Mouse (Mus musculus): ENCODE data around the gene Mss51. TPM values are rescaled to one million over a fixed set of nuclear protein-coding genes. Genes with fewer than 3 reads are reported as not detected.

The Mss51 gene
- 1.4 TPM in 1 of 2 replicates, not detected in the other for total RNA-seq (2017)

DNA sequence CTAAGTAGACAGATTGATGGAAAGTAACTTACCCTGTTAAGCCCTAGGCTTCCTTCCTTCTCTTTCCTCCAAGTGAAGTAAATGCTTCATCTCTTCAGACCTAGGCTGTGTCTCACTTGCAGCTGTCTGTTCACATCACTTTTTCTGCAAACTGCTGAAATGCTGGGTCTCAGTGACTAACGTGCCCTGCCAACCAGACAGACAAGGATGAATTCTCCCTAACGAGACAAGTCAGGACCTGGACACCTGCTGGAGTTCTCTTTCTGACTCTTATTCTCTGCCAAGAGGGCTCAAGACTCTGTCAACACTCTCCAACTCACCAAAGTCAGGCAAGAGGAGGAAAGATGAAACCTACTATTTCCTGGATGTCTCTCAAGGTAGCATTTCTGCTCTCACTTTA is at the start of gene Mss51:
Gene Mss51 (minus strand): TSS at position 299 of the 400 bp plus-strand sequence.
- no peak for ATAC-seq (replicated peaks in 1 of 2; ENCODE audit: insufficient read depth in 1 of 2, low FRiP score in 2 of 2, low TSS enrichment in 1 of 2, low read depth in 1 of 2, poor library complexity in 2 of 2, severe bottlenecking in 2 of 2)

DNA sequence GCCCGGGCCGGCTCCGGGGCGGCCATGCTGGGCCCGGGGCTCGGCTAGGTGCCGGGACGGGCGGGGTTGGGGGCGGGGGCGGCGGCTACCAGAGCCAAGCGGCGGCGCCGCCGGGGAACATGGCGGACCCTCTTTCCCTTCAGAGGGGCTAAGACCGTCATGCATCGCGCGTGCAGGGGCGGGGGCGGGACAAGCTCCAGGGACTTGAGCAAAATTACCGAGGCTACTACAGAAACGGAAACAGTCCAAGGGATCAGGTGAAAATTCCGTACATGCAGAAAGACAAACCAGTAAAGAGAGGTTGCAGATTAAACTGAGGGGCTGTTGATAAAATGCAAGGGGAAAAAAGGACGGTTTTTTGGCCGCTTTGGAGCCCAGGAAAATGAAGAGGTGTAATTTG is 49.7 kb upstream of the Mss51 start, which contains the start of gene Ppp3cb:
Gene Ppp3cb (minus strand): TSS at position 159 of the 400 bp plus-strand sequence.
- peak; percentile 84 to 91 for ATAC-seq (replicated peaks in 1 of 2; ENCODE audit: insufficient read depth in 1 of 2, low FRiP score in 2 of 2, low TSS enrichment in 1 of 2, low read depth in 1 of 2, poor library complexity in 2 of 2, severe bottlenecking in 2 of 2)

DNA sequence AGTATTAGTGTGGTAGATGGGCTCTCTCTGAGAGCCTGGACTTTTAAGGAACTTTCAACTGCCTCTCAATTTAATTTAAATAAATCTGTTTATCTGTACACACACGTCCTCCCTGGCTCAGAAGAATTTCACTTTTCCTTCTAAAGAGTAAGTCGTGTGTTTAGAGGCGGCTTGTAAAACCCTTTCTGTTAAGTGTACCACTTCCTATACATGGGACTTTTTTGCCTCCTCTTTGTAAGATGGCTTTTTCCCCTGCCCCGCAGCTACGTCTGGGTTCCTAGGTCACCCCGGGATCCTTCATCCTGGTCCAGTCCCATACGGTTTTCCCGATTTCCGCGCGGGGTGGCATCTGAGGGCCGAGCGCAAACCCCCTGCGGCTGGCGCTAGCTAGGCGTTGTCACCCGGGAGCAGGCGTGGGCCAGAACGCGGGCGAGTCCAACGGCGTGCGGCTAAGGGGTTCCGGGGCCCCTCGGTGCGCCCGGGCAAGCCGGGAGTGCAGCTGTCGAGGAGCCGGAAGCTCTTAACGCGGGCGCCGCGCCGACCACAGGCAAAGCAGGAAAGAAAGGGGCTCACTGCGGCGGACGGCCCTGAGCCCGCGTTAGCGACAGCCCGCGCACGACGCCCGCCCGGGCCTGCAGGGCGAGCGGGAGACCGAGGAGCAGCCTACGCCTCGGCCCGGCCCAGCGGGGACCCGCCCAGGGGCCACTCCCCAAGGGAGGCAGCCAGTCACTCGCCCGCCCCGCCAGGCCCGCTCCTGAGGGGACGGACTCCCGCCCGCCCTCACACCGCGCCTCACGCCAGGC is 49.0 kb upstream of the Mss51 start:
- peak; percentile 79 to 86 for ATAC-seq (replicated peaks in 1 of 2; ENCODE audit: insufficient read depth in 1 of 2, low FRiP score in 2 of 2, low TSS enrichment in 1 of 2, low read depth in 1 of 2, poor library complexity in 2 of 2, severe bottlenecking in 2 of 2)

DNA sequence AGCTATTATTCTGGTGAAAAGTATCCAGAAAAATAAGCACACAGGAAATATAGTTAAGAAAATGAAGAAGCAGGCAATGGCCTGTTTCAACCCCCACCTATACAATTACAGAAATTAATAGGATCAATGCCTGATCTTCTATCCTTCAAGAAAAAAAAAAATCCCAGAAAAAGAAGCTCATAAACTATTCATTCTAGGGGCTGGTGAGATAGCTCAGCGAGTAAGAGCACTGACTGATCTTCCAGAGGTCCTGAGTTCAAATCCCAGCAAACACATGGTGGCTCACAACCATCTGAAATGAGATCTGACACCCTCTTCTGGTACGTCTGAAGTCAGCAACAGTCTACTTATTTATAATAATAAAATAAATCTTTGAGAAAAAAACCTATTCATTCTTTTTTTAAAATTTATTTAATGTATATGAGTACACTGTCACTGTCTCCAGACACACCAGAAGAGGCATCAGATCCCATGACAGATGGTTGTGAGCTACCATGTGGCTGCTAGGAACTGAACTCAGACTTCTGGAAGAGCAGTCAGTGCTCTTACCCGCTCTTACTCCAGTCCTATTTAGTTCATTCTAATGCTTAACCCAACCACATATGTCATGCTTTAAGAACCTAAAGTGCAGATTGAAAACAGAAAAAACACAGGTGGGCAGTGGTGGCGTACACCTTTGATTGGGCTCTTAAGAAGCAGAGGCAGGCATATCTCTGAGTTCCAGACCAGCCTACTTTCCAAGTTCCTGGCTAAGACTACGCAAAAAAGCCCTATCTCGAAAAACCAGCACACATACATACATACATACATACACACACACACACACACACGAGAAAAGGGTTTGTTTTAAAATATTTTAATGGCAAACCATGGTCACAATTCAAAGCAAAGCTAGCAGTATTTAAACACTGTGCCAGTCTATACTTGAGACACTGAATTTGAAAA is 48.0 kb upstream of the Mss51 start:
- ATAC-seq (replicated peaks in 1 of 2; ENCODE audit: insufficient read depth in 1 of 2, low FRiP score in 2 of 2, low TSS enrichment in 1 of 2, low read depth in 1 of 2, poor library complexity in 2 of 2, severe bottlenecking in 2 of 2) = no peak

- ATAC-seq (replicated peaks in 1 of 2; ENCODE audit: insufficient read depth in 1 of 2, low FRiP score in 2 of 2, low TSS enrichment in 1 of 2, low read depth in 1 of 2, poor library complexity in 2 of 2, severe bottlenecking in 2 of 2) = no peak
Observed at GRCm38 (mm10) chr14:20529643-20530042, 32.9 kb upstream of the Mss51 start.

DNA sequence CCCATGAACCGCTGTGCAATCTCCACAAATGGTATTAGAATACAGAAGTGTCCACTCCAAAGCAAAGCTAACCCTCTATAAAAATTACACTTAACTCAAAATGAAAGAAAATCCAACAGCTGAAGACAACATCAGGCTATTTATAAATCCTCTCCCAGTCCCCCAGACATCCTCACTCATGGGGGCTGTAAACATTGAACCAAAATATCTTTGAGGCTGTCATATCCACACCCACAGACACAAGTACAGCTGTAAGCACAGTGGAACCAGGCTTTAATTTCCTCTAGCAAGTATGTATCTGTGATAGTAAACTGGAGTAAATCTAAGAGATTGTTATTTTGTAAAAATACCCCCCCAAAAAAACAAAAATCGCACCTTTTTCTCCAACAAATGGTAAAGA is 23.5 kb upstream of the Mss51 start:
- ATAC-seq (replicated peaks in 1 of 2; ENCODE audit: insufficient read depth in 1 of 2, low FRiP score in 2 of 2, low TSS enrichment in 1 of 2, low read depth in 1 of 2, poor library complexity in 2 of 2, severe bottlenecking in 2 of 2) = no peak

DNA sequence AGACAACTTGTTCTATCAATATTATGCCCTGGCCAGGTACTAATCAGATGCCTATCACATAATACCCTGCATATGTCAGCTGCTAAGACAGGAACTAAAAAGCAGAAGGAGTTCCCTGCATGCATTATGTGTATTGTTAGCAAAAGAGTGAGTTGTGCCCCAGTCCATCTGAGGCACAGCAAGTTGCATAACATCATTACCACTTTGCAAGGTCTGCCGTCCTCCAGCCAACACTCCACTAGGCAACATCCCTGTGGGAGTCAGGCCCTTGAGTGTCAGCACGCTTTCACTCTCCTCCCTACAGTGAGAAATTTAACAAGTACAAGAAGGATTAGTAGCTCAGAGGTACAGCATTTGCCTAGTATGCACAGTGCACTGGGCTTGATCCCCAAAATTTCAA is 11.7 kb upstream of the Mss51 start:
- no peak for ATAC-seq (replicated peaks in 1 of 2; ENCODE audit: insufficient read depth in 1 of 2, low FRiP score in 2 of 2, low TSS enrichment in 1 of 2, low read depth in 1 of 2, poor library complexity in 2 of 2, severe bottlenecking in 2 of 2)

GRCm38 (mm10) chr14:20502966-20503365 is 6.3 kb upstream of the Mss51 start:
- ATAC-seq (replicated peaks in 1 of 2; ENCODE audit: insufficient read depth in 1 of 2, low FRiP score in 2 of 2, low TSS enrichment in 1 of 2, low read depth in 1 of 2, poor library complexity in 2 of 2, severe bottlenecking in 2 of 2) = peak; percentile 66 to 73

DNA sequence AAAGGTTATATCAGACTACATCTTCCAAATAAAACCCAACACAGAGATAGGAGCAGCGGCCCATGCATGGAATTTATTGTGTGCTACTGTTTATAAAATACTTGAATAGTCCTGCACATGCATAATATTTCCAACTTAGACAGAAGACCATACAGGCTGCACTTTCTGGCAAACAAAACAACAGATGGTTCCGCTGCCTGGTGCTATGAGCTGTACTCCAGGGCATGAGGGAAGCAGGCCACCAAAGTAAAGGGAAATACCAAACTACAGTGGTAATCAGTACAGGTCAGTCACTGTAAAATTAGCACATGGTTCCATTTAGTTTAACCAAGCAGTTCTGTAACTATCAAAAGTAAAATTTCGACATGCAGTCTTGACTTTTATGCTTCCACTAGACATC is 3.3 kb upstream of the Mss51 start:
- ATAC-seq (replicated peaks in 1 of 2; ENCODE audit: insufficient read depth in 1 of 2, low FRiP score in 2 of 2, low TSS enrichment in 1 of 2, low read depth in 1 of 2, poor library complexity in 2 of 2, severe bottlenecking in 2 of 2) = no peak

GRCm38 (mm10) chr14:20486031-20486430 is 10.7 kb downstream of the Mss51 start:
- ATAC-seq (replicated peaks in 1 of 2; ENCODE audit: insufficient read depth in 1 of 2, low FRiP score in 2 of 2, low TSS enrichment in 1 of 2, low read depth in 1 of 2, poor library complexity in 2 of 2, severe bottlenecking in 2 of 2) = no peak

DNA sequence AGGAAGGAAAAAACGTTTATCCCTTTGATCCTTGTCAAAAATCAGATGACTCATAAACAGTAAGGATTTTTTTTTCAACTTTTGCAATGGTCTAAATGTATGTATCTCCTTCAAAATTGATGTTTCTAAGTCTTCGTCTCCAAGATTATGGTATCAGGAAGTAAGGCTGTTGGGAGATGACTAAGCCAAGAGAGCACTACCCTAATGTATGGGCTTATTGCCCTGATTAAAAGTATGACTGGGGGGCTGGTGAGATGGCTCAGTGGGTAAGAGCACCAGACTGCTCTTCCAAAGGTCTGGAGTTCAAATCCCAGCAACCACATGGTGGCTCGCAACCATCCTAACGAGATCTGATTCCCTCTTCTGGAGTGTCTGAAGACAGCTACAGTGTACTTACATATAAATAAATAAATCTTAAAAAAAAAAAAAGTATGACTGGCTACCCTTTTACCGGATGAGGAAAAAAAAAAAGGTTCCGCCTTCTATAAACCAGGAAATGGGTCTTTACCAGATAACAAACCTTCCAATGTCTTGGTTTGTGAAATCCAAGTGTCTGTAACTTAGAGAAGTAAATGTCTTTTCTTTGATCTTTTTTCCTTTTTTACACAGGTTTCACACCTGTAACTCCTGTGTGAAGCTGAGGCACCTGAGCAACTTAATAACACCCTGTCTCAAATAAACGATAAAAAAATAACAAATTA is 14.5 kb downstream of the Mss51 start:
- ATAC-seq (replicated peaks in 1 of 2; ENCODE audit: insufficient read depth in 1 of 2, low FRiP score in 2 of 2, low TSS enrichment in 1 of 2, low read depth in 1 of 2, poor library complexity in 2 of 2, severe bottlenecking in 2 of 2) = no peak

- no peak for ATAC-seq (replicated peaks in 1 of 2; ENCODE audit: insufficient read depth in 1 of 2, low FRiP score in 2 of 2, low TSS enrichment in 1 of 2, low read depth in 1 of 2, poor library complexity in 2 of 2, severe bottlenecking in 2 of 2)
Observed at GRCm38 (mm10) chr14:20481211-20481610, 15.5 kb downstream of the Mss51 start.

GRCm38 (mm10) chr14:20480195-20480579 is 16.5 kb downstream of the Mss51 start:
- no peak for ATAC-seq (replicated peaks in 1 of 2; ENCODE audit: insufficient read depth in 1 of 2, low FRiP score in 2 of 2, low TSS enrichment in 1 of 2, low read depth in 1 of 2, poor library complexity in 2 of 2, severe bottlenecking in 2 of 2)

DNA sequence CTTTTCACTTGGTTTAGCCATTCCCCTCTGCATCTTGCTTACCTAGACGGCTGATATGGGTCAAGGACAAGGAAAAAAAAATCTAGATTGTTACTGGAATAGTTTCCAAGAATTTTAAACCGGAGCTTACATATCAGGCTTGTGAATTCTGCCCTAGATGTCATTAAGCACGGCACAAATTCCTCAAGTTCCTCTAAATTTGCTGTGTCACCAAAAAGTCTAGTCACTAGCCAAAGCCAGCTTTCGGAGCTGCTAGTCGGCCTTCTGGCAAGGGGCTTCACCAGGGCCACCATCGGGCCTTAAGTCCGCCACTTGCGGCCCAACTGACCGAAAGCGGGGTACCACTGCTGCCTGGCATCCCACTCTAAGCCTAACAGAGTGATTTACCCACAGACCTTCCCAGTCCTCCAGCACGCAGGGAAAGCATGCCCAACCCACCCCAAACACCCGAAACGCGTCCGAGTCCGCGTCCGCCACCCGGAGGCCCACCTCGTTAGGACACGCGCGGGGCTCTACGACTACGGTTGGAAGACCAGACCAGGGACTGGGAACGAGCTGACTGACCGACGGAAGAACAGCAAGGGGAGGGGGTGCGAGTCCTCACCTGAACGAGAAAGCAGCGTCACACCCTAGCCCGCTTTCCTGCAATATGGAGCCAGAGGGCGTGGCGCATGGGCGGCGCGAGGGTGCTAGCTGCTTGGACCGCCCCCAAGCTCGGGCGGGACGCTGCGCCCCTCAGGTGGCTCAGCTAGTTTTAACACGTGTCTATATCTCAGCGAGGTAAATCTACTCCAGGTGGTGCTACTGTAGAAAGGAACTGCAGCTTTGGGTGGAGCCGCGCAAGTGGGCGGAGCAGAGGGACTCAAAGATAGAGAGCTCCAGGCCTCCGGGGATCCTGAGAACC is 17.2 kb downstream of the Mss51 start, which contains the start of gene Anxa7:
Gene Anxa7 (minus strand): TSS at position 843 of the 904 bp plus-strand sequence.
- ATAC-seq (replicated peaks in 1 of 2; ENCODE audit: insufficient read depth in 1 of 2, low FRiP score in 2 of 2, low TSS enrichment in 1 of 2, low read depth in 1 of 2, poor library complexity in 2 of 2, severe bottlenecking in 2 of 2) = peak; percentile 87 to 92

GRCm38 (mm10) chr14:20478801-20479200 is 17.9 kb downstream of the Mss51 start:
- ATAC-seq (replicated peaks in 1 of 2; ENCODE audit: insufficient read depth in 1 of 2, low FRiP score in 2 of 2, low TSS enrichment in 1 of 2, low read depth in 1 of 2, poor library complexity in 2 of 2, severe bottlenecking in 2 of 2) = peak; percentile 27 to 44; a peak in 2 of 4 replicates

DNA sequence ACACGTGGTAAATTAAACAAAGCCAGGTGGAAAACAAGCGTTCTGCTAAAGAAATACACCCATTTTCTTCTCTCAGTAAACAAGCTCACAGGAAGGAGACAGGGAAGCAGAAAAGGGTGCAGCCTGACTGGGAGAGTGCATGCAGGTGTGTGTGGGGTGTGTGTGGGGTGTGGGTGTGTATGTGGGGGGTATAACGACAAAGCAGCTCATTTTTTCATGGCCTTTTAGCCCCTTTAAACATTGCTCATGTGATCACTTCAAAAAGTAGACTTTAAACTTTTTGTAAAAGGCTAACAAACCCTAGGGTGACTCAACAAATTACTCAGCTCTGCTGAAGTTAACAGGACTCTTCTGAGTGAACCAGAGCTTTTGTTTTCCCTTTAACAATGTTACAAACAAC is 18.3 kb downstream of the Mss51 start:
- no peak for ATAC-seq (replicated peaks in 1 of 2; ENCODE audit: insufficient read depth in 1 of 2, low FRiP score in 2 of 2, low TSS enrichment in 1 of 2, low read depth in 1 of 2, poor library complexity in 2 of 2, severe bottlenecking in 2 of 2)
